Mouse (Mus musculus): Measurements from ENCODE around the gene Padi2.

Gene Padi2

GRCm38 (mm10) chr4:140989447-140989846 is 83.3 kb downstream of the Padi2 start:
- peak in 1 of 2 experiments; percentile 18 for DNase-seq

GRCm38 (mm10) chr4:140992215-140992614 is 86.1 kb downstream of the Padi2 start:
- no peak for DNase-seq

DNA sequence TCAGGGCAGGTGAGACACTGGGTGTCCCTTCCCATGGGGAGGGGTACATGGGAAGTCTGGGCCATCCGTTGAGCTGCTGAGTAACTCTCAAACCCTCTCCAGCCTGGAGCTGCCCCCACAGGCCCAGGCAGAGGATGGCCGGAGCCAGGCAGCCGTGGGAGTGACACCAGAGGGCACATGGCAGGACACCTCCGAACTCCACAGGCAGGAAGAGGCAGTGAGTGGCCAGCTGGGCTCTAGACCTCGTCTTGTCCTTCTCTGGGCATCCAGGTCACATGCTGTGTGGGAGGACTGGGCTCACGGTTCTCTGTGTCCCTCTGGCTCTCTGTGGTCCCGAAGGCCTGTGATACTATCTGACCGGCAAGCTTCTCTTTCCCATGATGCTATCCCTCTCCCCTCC is 87.7 kb downstream of the Padi2 start:
- no peak for DNase-seq

DNA sequence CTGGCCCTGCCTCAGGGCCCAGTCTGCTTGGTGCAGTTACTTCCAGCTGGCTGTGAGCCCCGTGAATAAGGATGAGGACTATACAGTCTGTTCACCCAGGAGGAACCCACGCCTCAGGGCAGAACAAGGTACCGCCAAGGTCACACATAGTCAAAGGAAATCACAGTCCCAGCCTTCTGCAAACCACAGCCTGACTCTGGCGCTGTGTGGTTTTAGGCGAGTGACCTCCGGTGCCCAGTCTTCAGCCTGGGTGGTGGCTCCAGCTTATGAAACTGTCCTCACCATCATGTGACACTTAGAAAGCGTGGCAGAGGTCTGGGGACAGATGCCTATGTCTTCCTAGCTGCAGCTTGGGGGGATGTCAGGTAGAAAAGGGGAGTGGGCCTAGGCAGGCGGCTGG is 89.7 kb downstream of the Padi2 start:
- DNase-seq = no peak

DNA sequence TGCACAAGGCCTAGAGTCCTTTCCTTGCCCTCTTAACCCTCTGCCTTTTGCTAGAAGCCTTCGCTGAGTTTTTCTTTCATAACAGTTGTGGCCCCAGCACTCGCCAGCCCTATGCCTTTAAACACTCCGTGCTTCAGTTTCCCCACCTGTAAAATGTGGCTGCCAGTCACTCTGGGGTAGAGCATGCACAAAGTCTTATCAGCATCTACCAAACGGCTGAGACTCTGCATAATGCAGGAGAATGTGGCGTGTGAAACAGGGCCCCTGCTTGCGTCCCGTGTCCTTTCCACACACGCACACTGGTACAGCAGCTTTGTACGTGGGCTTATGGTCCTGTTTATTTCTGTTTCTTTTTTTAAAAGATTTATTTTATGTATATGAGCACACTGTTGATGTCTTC is 90.7 kb downstream of the Padi2 start:
- no peak for DNase-seq

Measured in spleen, adult 18-20 months (tissue).